Mouse (Mus musculus) CD4-positive, CD25-positive, alpha-beta regulatory T cell, adult 4 months (primary cell): ENCODE data around the gene Tas2r113. TPM values are rescaled to one million over a fixed set of nuclear protein-coding genes. Genes with fewer than 3 reads are reported as not detected.
"Not testable (repeated sequence)": the region's sequence is repeated elsewhere in the genome, so short reads cannot be mapped to it uniquely, and the experiment has no call there.

Source experiments
- ATAC-seq: one replicate; pipeline ENCODE4 v1.8.0; 2017
- polyA plus RNA-seq, 2 experiments: library from polyadenylated mRNA; unstranded; fragments of 100-300 nt; shearing (Covaris generic); gene quantifications; one replicate each; pipeline ENCODE4 v1.2.1; 2017

Tas2r113 gene
- not detected for polyA plus RNA-seq

DNA sequence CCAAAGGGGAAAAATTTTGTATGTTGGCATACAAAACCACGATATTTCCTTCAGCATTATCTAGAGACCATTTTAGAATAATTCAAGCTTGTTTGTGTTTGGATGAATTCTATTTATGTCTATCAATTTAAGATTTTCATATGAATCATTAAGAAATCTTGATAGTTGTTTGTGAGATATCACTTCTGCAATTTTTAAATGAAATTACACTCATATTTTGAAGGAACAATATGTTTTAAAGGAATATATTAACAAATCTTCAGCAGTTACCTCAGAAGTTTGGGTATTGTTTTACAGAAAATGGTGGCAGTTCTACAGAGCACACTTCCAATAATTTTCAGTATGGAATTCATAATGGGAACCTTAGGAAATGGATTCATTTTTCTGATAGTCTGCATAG, at the start of gene Tas2r113:
Gene Tas2r113 (plus strand): TSS at position 301 of the 400 bp plus-strand sequence.
- no peak for ATAC-seq

DNA sequence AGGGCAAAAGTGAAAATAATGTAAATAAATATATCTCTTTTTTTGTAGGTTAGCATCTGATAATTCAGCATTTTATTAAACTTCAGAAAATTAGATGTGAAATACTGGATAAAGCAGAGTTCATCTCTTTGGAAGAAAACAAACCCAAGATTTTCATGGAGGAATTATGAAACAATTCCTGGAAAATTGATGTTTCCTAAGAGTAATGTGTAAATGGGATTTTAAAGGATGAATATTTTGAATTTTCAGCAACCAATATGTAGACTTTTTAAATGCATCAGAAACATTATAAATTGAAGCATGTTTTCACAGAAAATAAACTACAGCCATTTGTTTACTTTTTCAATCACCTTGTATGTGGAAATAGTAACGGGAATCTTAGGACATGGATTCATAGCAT, 46.0 kb upstream of the Tas2r113 start, which contains the start of gene Tas2r123:
Gene Tas2r123 (plus strand): TSS at position 301 of the 400 bp plus-strand sequence.
- no peak for ATAC-seq

DNA sequence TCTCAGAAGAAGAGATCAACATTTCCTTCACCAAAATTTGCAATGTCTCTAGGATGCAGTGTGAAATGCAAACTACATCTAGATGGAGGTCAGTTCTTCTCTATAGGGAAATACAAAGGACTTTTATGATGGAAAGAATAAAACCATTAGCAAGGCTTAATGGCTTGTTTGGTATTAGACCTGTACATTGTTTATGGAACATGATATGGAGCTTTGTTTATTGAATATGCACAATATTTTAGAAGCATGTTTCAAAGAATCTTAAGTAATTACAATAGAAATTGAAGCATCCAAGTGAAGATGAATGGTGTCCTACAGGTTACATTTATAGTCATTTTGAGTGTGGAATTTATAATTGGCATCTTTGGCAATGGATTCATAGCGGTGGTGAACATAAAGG, 37.7 kb upstream of the Tas2r113 start, which contains the start of gene Tas2r116:
Gene Tas2r116 (plus strand): TSS at position 301 of the 400 bp plus-strand sequence.
- ATAC-seq = no peak

GRCm38 (mm10) chr6:132867708-132868107, 25.1 kb upstream of the Tas2r113 start, which contains the start of gene Tas2r110:
TSS of gene Tas2r110 (plus strand) at chr6:132868008.
- ATAC-seq = no peak

DNA sequence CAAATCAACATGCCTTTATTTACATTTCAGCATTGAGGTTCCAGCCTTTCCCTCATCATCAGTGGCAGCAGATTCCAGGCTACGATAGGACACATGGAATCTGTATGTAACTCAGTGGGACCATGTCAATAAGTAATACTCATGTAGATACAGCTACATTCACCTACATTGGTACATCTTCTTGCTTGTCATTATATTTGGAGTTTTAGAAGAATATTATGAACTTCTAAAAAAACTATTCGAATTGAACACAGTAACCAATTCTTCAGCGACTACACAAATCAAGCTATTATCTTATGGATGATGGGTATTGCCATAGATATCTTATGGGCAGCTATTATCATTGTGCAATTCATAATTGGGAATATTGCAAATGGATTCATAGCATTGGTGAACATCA, 16.5 kb downstream of the Tas2r113 start, which contains the start of gene Tas2r125:
Gene Tas2r125 (plus strand): TSS at position 301 of the 400 bp plus-strand sequence.
- ATAC-seq = no peak

DNA sequence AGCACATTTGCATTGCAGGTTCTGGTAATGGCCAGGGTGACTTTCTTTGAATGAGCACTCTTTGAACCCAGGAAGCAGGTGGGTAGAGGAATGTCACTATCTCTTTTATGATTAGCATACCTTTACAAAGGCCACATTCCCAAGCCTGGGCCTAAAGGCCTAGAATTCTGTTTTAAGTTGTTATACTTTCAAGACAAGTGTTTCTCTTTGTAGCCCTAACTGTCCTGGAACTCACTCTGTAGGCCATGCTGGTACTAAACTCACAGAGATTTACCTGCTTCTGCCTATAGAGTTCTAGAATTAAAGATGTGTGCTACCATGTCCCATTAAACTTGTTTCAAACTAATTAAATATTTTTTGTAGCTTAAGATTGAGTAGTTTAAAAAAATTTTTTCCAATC, 48.6 kb downstream of the Tas2r113 start:
- not testable (repeated sequence) for ATAC-seq

Other genes starting within 250 kb of the Tas2r113 start
- gene A630073D07Rik, start 241.5 kb upstream of the Tas2r113 start, polyA plus RNA-seq = not detected
- not detected for gene Tas2r120, start 236.1 kb upstream of the Tas2r113 start, polyA plus RNA-seq
- gene Tas2r121, start 192.0 kb upstream of the Tas2r113 start, polyA plus RNA-seq = not detected
- not detected for gene Tas2r122, start 181.1 kb upstream of the Tas2r113 start, polyA plus RNA-seq
- not detected for gene Tas2r115, start 155.0 kb upstream of the Tas2r113 start, polyA plus RNA-seq
- not detected for gene Tas2r124, start 138.3 kb upstream of the Tas2r113 start, polyA plus RNA-seq
- not detected for gene Tas2r102, start 130.9 kb upstream of the Tas2r113 start, polyA plus RNA-seq
- gene Tas2r136, start 114.8 kb upstream of the Tas2r113 start, polyA plus RNA-seq = not detected
- gene Tas2r117, start 90.2 kb upstream of the Tas2r113 start, polyA plus RNA-seq = not detected
- not detected for gene Tas2r123, start 45.9 kb upstream of the Tas2r113 start, polyA plus RNA-seq
- not detected for gene Tas2r116, start 37.6 kb upstream of the Tas2r113 start, polyA plus RNA-seq
- not detected for gene Tas2r110, start 25.0 kb upstream of the Tas2r113 start, polyA plus RNA-seq
- under 1 TPM in 1 of 2 experiments, not detected in 1; 0.58 TPM for gene Tas2r125, start 16.6 kb downstream of the Tas2r113 start, polyA plus RNA-seq
- not detected for gene Tas2r129, start 58.1 kb downstream of the Tas2r113 start, polyA plus RNA-seq
- not detected for gene Tas2r131, start 64.9 kb downstream of the Tas2r113 start, polyA plus RNA-seq
- not detected for gene Tas2r109, start 88.0 kb downstream of the Tas2r113 start, polyA plus RNA-seq
- not detected for gene Tas2r103, start 144.1 kb downstream of the Tas2r113 start, polyA plus RNA-seq
- not detected for gene Tas2r140, start 162.8 kb downstream of the Tas2r113 start, polyA plus RNA-seq
- 10 to 100 TPM; 13.2 to 17.8 TPM for gene Smim10l1, start 211.9 kb downstream of the Tas2r113 start, polyA plus RNA-seq